Mouse (Mus musculus) myocyte (in vitro differentiated cells): Measurements from ENCODE around the gene Pak1.

Experiments used
- MAX ChIP-seq: IDR thresholded peaks from one replicate; pipeline ENCODE4 v1.6.1; 2011; ENCODE audit warnings: low read depth, mild to moderate bottlenecking, control low read depth
- MYOD1 ChIP-seq, 3 experiments: IDR thresholded peaks; one replicate each; pipeline ENCODE4 v1.6.1; 2011; ENCODE audit warnings: control low read depth in 2 of 3, low read depth in 2 of 3, mild to moderate bottlenecking in 2 of 3, moderate library complexity in 1 of 3; ENCODE audit not compliant: insufficient read length in 2 of 3, control insufficient read depth in 1 of 3
- MYOG ChIP-seq, 3 experiments: IDR thresholded peaks; one replicate each; pipeline ENCODE4 v1.6.1; 2011; ENCODE audit warnings: control low read depth in 2 of 3, low read depth in 2 of 3, mild to moderate bottlenecking in 2 of 3; ENCODE audit not compliant: insufficient read length in 2 of 3, control insufficient read depth in 1 of 3, insufficient read depth in 1 of 3
- POLR2A ChIP-seq: IDR thresholded peaks from one replicate; pipeline ENCODE4 v1.6.1; 2011; ENCODE audit warnings: low read depth, mild to moderate bottlenecking, control low read depth, moderate library complexity; ENCODE audit not compliant: insufficient read length
- POLR2AphosphoS2 ChIP-seq: IDR thresholded peaks from one replicate; pipeline ENCODE4 v1.6.1; 2011; ENCODE audit warnings: low read depth, control low read depth; ENCODE audit not compliant: insufficient read length
- TCF12 ChIP-seq: IDR thresholded peaks from one replicate; pipeline ENCODE4 v1.6.1; 2011; ENCODE audit warnings: mild to moderate bottlenecking, control low read depth; ENCODE audit not compliant: poor library complexity, insufficient read depth, severe bottlenecking
- USF1 ChIP-seq: IDR thresholded peaks from one replicate; pipeline ENCODE4 v1.6.1; 2011; ENCODE audit warnings: low read depth, mild to moderate bottlenecking, control low read depth, moderate library complexity

DNA sequence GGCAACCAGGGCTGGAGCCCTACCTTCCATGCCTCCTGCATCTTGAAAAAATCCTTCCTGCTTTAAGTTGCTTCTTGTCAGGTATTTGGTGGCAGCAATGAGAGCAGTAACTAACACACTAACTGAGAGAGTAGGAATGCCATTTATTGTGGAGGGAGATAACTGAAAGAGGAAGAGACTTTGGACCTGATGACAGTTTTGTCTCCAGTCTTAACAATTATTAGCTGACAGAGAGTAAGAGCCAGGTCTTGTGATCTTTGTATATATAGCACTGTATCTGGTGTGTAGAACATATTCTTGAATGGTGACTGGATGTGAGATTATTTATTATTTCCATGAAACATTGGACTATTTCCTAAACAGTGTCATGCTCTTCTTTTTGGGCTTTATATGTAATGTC lies 50.2 kb downstream of the Pak1 start:
- TF ChIP-seq MYOD1 (IDR thresholded peaks at IDR 0.05; ENCODE audit: control insufficient read depth in 1 of 3, insufficient read length in 2 of 3, low read depth in 2 of 3) (no peak), POLR2A (no peak), POLR2AphosphoS2 (no peak), MAX (no peak), MYOG (IDR thresholded peaks at IDR 0.05; ENCODE audit: control insufficient read depth in 1 of 3, insufficient read depth in 1 of 3, insufficient read length in 2 of 3, low read depth in 2 of 3) (no peak), TCF12 (no peak), USF1 (no peak)
